Mouse (Mus musculus) C2C12 (cell line): ENCODE data around the gene Sel1l. TPM values are rescaled to one million over a fixed set of nuclear protein-coding genes. Genes with fewer than 3 reads are reported as not detected.
"Not testable (repeated sequence)": the region's sequence is repeated elsewhere in the genome, so short reads cannot be mapped to it uniquely, and the experiment has no call there.

Source experiments
- H3K27me3 ChIP-seq: one replicate; pipeline ENCODE4 v1.6.1; 2011; ENCODE audit not compliant: control insufficient read depth, insufficient read depth, insufficient read length
- H3K36me3 ChIP-seq: one replicate; pipeline ENCODE4 v1.6.1; 2011; ENCODE audit not compliant: control insufficient read depth, insufficient read depth
- H3K4me3 ChIP-seq: one replicate; pipeline ENCODE4 v1.5.1; 2011; ENCODE audit warnings: mild to moderate bottlenecking, control low read depth; ENCODE audit not compliant: poor library complexity, insufficient read depth, severe bottlenecking
- H3K79me2 ChIP-seq: one replicate; pipeline ENCODE4 v1.6.1; 2011; ENCODE audit not compliant: control insufficient read depth, insufficient read depth
- H3K79me3 ChIP-seq: one replicate; pipeline ENCODE4 v1.6.1; 2011; ENCODE audit warnings: low read depth, control low read depth
- H3ac ChIP-seq: one replicate; pipeline ENCODE3; 2011; ENCODE audit warnings: low read depth; ENCODE audit not compliant: control insufficient read depth, insufficient read length
- CEBPB ChIP-seq: IDR thresholded peaks from one replicate; pipeline ENCODE4 v1.6.1; 2011; ENCODE audit warnings: low read depth, mild to moderate bottlenecking, control low read depth, moderate library complexity
- CTCF ChIP-seq: IDR thresholded peaks from one replicate; pipeline ENCODE4 v1.5.1; 2011; ENCODE audit not compliant: control insufficient read depth, insufficient read depth, insufficient read length
- FOSL1 ChIP-seq: IDR thresholded peaks from one replicate; pipeline ENCODE4 v1.8.0; 2011; ENCODE audit warnings: mild to moderate bottlenecking, low read length; ENCODE audit not compliant: poor library complexity, insufficient read depth, severe bottlenecking
- MAX ChIP-seq: IDR thresholded peaks from one replicate; pipeline ENCODE4 v1.6.1; 2011; ENCODE audit warnings: mild to moderate bottlenecking, control low read depth
- MYOD1 ChIP-seq: IDR thresholded peaks from one replicate; pipeline ENCODE4 v1.6.1; 2011; ENCODE audit warnings: low read depth; ENCODE audit not compliant: control insufficient read depth, insufficient read length
- MYOG ChIP-seq: IDR thresholded peaks from one replicate; pipeline ENCODE4 v1.6.1; 2011; ENCODE audit not compliant: control insufficient read depth, insufficient read length; ENCODE audit errors: extremely low read depth
- USF1 ChIP-seq: IDR thresholded peaks from one replicate; pipeline ENCODE4 v1.6.1; 2011; ENCODE audit warnings: low read depth, mild to moderate bottlenecking, control low read depth, moderate library complexity
- polyA plus RNA-seq: library from polyadenylated mRNA; unstranded; fragments of >200 nt; fragmentation: generic; extraction: Trizol; gene quantifications from one replicate; pipeline ENCODE4 v1.2.1, GENCODE M21; 2012; ENCODE audit warnings: missing spikeins

The Sel1l gene
- polyA plus RNA-seq, 1 experiment = 20.9 TPM

DNA sequence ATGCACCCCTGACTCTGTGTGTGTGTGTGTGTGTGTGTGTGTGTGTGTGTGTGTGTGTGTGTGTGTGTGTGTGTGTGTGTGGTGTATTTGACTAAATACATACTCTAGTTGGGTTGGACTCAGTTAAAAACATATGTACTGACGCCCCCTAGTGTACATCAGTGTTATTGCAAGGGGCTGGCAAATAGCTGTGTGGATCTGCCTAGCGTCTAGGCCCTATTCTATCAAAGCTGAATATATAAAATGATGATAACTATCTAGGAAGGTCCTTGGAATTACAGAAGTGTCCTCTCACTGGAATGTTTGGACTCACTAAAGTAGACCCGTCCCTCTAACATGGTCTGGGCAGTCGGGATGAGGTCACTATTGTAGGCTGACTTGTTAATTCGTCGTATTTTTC, 59.2 kb downstream of the Sel1l start:
- no peaks in the 10 kb centered on the region for H3K36me3 ChIP-seq
- H3K79me2 ChIP-seq = no peaks in the 10 kb centered on the region
- no peak overlapping the region for H3ac ChIP-seq
- no peaks in the 10 kb centered on the region for H3K27me3 ChIP-seq
- no peak overlapping the region for H3K4me3 ChIP-seq
- TF ChIP-seq CTCF (peak; percentile 45), MYOG (no peak)
- H3K79me3 ChIP-seq = no peaks in the 10 kb centered on the region

- H3K4me3 ChIP-seq, H3K27me3 ChIP-seq, H3K79me2 ChIP-seq, H3ac ChIP-seq, H3K36me3 ChIP-seq, H3K79me3 ChIP-seq: not testable (repeated sequence)
Measured at GRCm38 (mm10) chr12:91788446-91788845, 60.5 kb downstream of the Sel1l start.

GRCm38 (mm10) chr12:91787959-91788437, 61.0 kb downstream of the Sel1l start, which contains the start of gene Ston2:
TSS of gene Ston2 (minus strand) at chr12:91788387.
- H3K36me3 ChIP-seq = no peaks in the 10 kb centered on the region
- no peak within 1 kb of the TSS for H3ac ChIP-seq
- no peaks in the 10 kb centered on the region for H3K79me2 ChIP-seq
- TF ChIP-seq USF1 = no peak
- no peak for TF ChIP-seq CEBPB
- TF ChIP-seq MYOG = no peak
- no peak for TF ChIP-seq MYOD1
- no peak within 1 kb of the TSS for H3K4me3 ChIP-seq
- H3K79me3 ChIP-seq = no peaks in the 10 kb centered on the region
- no peaks in the 10 kb centered on the region for H3K27me3 ChIP-seq

DNA sequence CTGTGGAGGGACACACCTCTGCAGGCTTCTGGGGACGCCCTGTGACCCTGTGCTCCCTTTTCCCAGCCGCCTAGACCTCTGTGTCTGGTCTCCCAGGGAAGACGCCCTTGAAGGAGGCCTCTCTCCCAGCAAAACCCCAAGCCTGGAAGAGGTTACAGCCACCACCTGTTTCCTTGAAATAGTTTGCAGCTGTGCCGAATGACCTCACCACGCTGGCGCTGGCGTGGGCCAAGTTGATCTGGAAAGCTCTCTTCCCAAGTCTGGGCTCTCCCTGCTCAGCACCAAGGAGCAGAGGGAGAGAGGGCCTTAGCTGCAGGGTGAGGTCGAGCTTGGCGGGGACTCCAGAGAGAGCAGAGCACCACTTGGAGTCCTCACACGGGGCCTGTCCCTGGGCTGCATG, 62.6 kb downstream of the Sel1l start:
- Histone ChIP-seq H3K36me3 (no peaks in the 10 kb centered on the region), H3K79me3 (no peaks in the 10 kb centered on the region), H3ac (no peak overlapping the region), H3K4me3 (no peak overlapping the region), H3K79me2 (no peaks in the 10 kb centered on the region), H3K27me3 (no peaks in the 10 kb centered on the region)
- TF ChIP-seq CEBPB = no peak
- TF ChIP-seq MYOG = peak; percentile 63
- peak; percentile 96 for TF ChIP-seq MYOD1

GRCm38 (mm10) chr12:91781432-91781831, 67.5 kb downstream of the Sel1l start:
- no peaks in the 10 kb centered on the region for H3K79me3 ChIP-seq
- peaks cover 8% of the 10 kb centered on the region for H3K79me2 ChIP-seq
- no peaks in the 10 kb centered on the region for H3K36me3 ChIP-seq
- no peak overlapping the region for H3K4me3 ChIP-seq
- TF ChIP-seq CTCF = no peak
- no peak for TF ChIP-seq MAX
- TF ChIP-seq MYOG = no peak
- TF ChIP-seq MYOD1 = no peak
- TF ChIP-seq USF1 = no peak
- no peak for TF ChIP-seq FOSL1
- TF ChIP-seq CEBPB = no peak
- H3K27me3 ChIP-seq = no peaks in the 10 kb centered on the region
- no peak overlapping the region for H3ac ChIP-seq

DNA sequence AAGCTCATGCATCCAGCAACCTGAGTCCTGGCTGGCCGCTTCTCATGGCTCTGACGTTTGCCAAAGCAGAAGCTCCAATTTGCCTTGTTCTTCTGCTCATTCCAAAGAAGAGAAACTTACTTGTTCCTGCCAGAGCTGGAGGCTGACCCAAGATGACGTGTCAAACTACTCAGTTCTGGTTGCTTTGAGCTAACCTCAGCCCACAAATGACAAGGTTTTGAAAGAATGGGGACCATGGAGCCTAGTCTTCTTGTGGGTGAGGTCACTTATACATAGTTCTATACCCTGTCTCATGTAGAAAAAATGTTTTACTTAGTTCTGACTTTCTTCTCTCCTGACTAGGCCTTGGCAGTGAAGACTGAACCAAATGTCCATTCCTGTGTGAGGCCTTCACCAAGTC, 68.4 kb downstream of the Sel1l start:
- Histone ChIP-seq H3K4me3 (no peak overlapping the region), H3K36me3 (no peaks in the 10 kb centered on the region), H3ac (no peak overlapping the region), H3K79me2 (peaks cover 8% of the 10 kb centered on the region), H3K79me3 (no peaks in the 10 kb centered on the region), H3K27me3 (no peaks in the 10 kb centered on the region)
- TF ChIP-seq MAX = no peak
- TF ChIP-seq CEBPB = no peak
- no peak for TF ChIP-seq USF1
- no peak for TF ChIP-seq FOSL1
- no peak for TF ChIP-seq MYOG
- no peak for TF ChIP-seq CTCF
- TF ChIP-seq MYOD1 = no peak
